ENCODE assay signal across 9 mouse cellular contexts in genomic region chr2:152691564-152692217, GRCm38 (mm10). TPM values are rescaled to one million over a fixed set of nuclear protein-coding genes. Genes with fewer than 3 reads are reported as not detected.
DNase-seq lines count a peak whose midpoint lies in the region; ATAC-seq lines count a peak whose summit lies in the region.
"Had no signal": no experiment of that assay in that cellular context is flagged by ENCODE, and none has a peak within 500 bp of the region (broad histone marks: within the 10 kb centered on the region; RNA-seq: fewer than 3 reads in every experiment).

No protein-coding gene starts in this region.

- 81% methylated on average over 7 of the region's 7 CpGs for WGBS in embryonic facial prominence, embryonic 10.5 days
- WGBS in limb, embryonic 15.5 days = 69% methylated on average over 7 of the region's 7 CpGs

- peaks cover 90% of the 10 kb centered on the region for H3K36me3 ChIP-seq in embryonic facial prominence, embryonic 10.5 days (replicated peaks)
- H3K36me3 ChIP-seq in limb, embryonic 15.5 days = peaks cover 76% of the 10 kb centered on the region

- no peak overlapping the region for H3K4me2 ChIP-seq in limb, embryonic 15.5 days

- no peaks in the 10 kb centered on the region for H3K27me3 ChIP-seq in embryonic facial prominence, embryonic 10.5 days (replicated peaks; ENCODE audit: low read depth, poor library complexity, severe bottlenecking)
- H3K27me3 ChIP-seq in limb, embryonic 15.5 days = no peaks in the 10 kb centered on the region

- peak; percentile 55 for DNase-seq in embryo, embryonic 10 days (ENCODE audit: low spot score)
- no peak for DNase-seq in embryo, embryonic 9.5 days (ENCODE audit: extremely low spot score)
- peak; percentile 90 for DNase-seq in 416B (ENCODE audit: low read depth)
- peak; percentile 42 for DNase-seq in embryonic facial prominence, embryonic 10.5 days (ENCODE audit: low spot score)
- no peak for DNase-seq in layer of hippocampus, adult 8-10 months (ENCODE audit: low spot score in 2 of 2)
- DNase-seq in right cerebral cortex, postnatal 25 days = no peak
- DNase-seq in right cerebral cortex, postnatal 14 days = no peak

- peaks cover 40% of the 10 kb centered on the region for H3K4me1 ChIP-seq in embryonic facial prominence, embryonic 10.5 days
- H3K4me1 ChIP-seq in limb, embryonic 15.5 days = peaks cover 22% of the 10 kb centered on the region

- peak overlapping the region; percentile 0 for H3K27ac ChIP-seq in embryonic facial prominence, embryonic 10.5 days (replicated peaks)
- peak overlapping the region; percentile 54 for H3K27ac ChIP-seq in limb, embryonic 15.5 days

- no peak overlapping the region for H3K9ac ChIP-seq in limb, embryonic 15.5 days

- ATAC-seq in limb, embryonic 15.5 days (ENCODE audit: insufficient number of reproducible peaks, low FRiP score, low TSS enrichment, low read depth) = no peak

- H3K9me3 ChIP-seq in embryonic facial prominence, embryonic 10.5 days = peaks cover 5% of the 10 kb centered on the region
- no peaks in the 10 kb centered on the region for H3K9me3 ChIP-seq in limb, embryonic 15.5 days

- H3K4me3 ChIP-seq in embryonic facial prominence, embryonic 10.5 days = no peak overlapping the region
- no peak overlapping the region for H3K4me3 ChIP-seq in limb, embryonic 15.5 days
- H3K4me3 ChIP-seq: erythroblast, embryonic 14.5 days had no signal

RNA-seq across cellular contexts. Expression of gene Mcts2, which starts 4.9 kb away (rescaled TPM):
- 37.6 and 40.2 TPM in 2 replicates for polyA plus RNA-seq in embryonic facial prominence, embryonic 10.5 days (2016; fragmentation: Nextera tagmentation; extraction: Ambion mirVana)
- 22.0 and 24.2 TPM in 2 replicates for polyA plus RNA-seq in limb, embryonic 15.5 days (2015; fragmentation: Nextera tagmentation; extraction: Ambion mirVana)
- total RNA-seq in layer of hippocampus, adult 8-10 months (2022) = 10 to 100 TPM; 17.7 to 21.8 (median 19.0) TPM

RNA-seq across cellular contexts. Expression of gene H13, which starts 22.4 kb away (rescaled TPM):
- 102 and 110 TPM in 2 replicates for polyA plus RNA-seq in embryonic facial prominence, embryonic 10.5 days (2016; fragmentation: Nextera tagmentation; extraction: Ambion mirVana)
- polyA plus RNA-seq in limb, embryonic 15.5 days (2015; fragmentation: Nextera tagmentation; extraction: Ambion mirVana) = 143 and 150 TPM in 2 replicates
- 10 to 100 TPM; 69.8 to 81.5 (median 78.5) TPM for total RNA-seq in layer of hippocampus, adult 8-10 months (2022)

RNA-seq across cellular contexts. Expression of gene Id1, which starts 44.4 kb away (rescaled TPM):
- 161 and 182 TPM in 2 replicates for polyA plus RNA-seq in embryonic facial prominence, embryonic 10.5 days (2016; fragmentation: Nextera tagmentation; extraction: Ambion mirVana)
- 167 and 168 TPM in 2 replicates for polyA plus RNA-seq in limb, embryonic 15.5 days (2015; fragmentation: Nextera tagmentation; extraction: Ambion mirVana)
- 10 to 100 TPM; 18.1 to 24.9 (median 22.5) TPM for total RNA-seq in layer of hippocampus, adult 8-10 months (2022)

Comparison
In these comparisons a context has a peak if more than half of its experiments do, and no peak if none do; other contexts are left out.
1. DNase-seq: peak in embryo, embryonic 10 days (single experiment), 416B (single experiment) and embryonic facial prominence, embryonic 10.5 days (single experiment); none in embryo, embryonic 9.5 days (single experiment), layer of hippocampus, adult 8-10 months (0 of 2), right cerebral cortex, postnatal 25 days (single experiment) and right cerebral cortex, postnatal 14 days (single experiment).